In genomic region chr3:94371637-94372036, GRCm38 (mm10) we compare ENCODE assay signal across 8 mouse cellular contexts. TPM values are rescaled to one million over a fixed set of nuclear protein-coding genes. Genes with fewer than 3 reads are reported as not detected.
A peak's percentile ranks its signal among the peaks of the same experiment; 100 is the strongest.
DNase-seq lines count a peak whose midpoint lies in the region; ATAC-seq and TF ChIP-seq lines count a peak whose summit lies in the region.

No protein-coding gene starts in this region.

- peak; percentile 39 for ATAC-seq in heart, embryonic 16.5 days (replicated peaks; ENCODE audit: extremely low read depth, insufficient read depth, low FRiP score)
- peak; percentile 45 for ATAC-seq in lung, embryonic 14.5 days (ENCODE audit: insufficient read depth)

- H3K36me3 ChIP-seq in heart, embryonic 16.5 days (ENCODE audit: control insufficient read depth, insufficient read depth): no peaks in the 10 kb centered on the region
- H3K36me3 ChIP-seq in lung, embryonic 14.5 days (ENCODE audit: insufficient read depth): no peaks in the 10 kb centered on the region

- H3K27ac ChIP-seq in heart, embryonic 16.5 days (ENCODE audit: low read length): peak overlapping the region; percentile 14; the same call in 1 of the 2 replicates
- no peak overlapping the region for H3K27ac ChIP-seq in lung, embryonic 14.5 days (ENCODE audit: low read depth)

- H3K9me3 ChIP-seq in heart, embryonic 16.5 days (replicated peaks; ENCODE audit: control insufficient read depth, low read length): no peaks in the 10 kb centered on the region
- H3K9me3 ChIP-seq in lung, embryonic 14.5 days (ENCODE audit: low read depth, low read length): no peaks in the 10 kb centered on the region

- WGBS in heart, embryonic 16.5 days: 9% methylated on average over 11 of the region's 11 CpGs
- 2% methylated on average over 11 of the region's 11 CpGs for WGBS in lung, embryonic 14.5 days

- H3K4me2 ChIP-seq in heart, embryonic 16.5 days (ENCODE audit: low read depth, low read length): peak overlapping the region; percentile 59
- H3K4me2 ChIP-seq in lung, embryonic 14.5 days: peak overlapping the region; percentile 47

- peaks cover 24% of the 10 kb centered on the region for H3K4me1 ChIP-seq in heart, embryonic 16.5 days (ENCODE audit: control insufficient read depth, insufficient read depth, low read length)
- no peaks in the 10 kb centered on the region for H3K4me1 ChIP-seq in lung, embryonic 14.5 days (ENCODE audit: insufficient read depth)

- no peak for TF ChIP-seq CTCF in lung, embryonic 14.5 days (IDR thresholded peaks at IDR 0.05; ENCODE audit: low read depth)

- H3K27me3 ChIP-seq in heart, embryonic 16.5 days (ENCODE audit: control insufficient read depth, insufficient read depth, low read length): no peaks in the 10 kb centered on the region
- no peaks in the 10 kb centered on the region for H3K27me3 ChIP-seq in lung, embryonic 14.5 days (ENCODE audit: insufficient read depth, low read length)

- DNase-seq in left cerebral cortex, adult 18-20 months (ENCODE audit: low spot score in 2 of 2): peak; percentile 20 to 35
- no peak for DNase-seq in left cerebral cortex, adult 11 months (ENCODE audit: low spot score)
- DNase-seq in fibroblast of lung, adult 2 months (ENCODE audit: low read depth): peak; percentile 54
- DNase-seq in kidney, postnatal 14 days: peak; percentile 95
- peak; percentile 83 for DNase-seq in lung, embryonic 14.5 days
- DNase-seq in retina, postnatal 7 days (ENCODE audit: low read depth, low spot score): peak; percentile 71
- no peak for DNase-seq in spleen, adult 12 weeks (ENCODE audit: low spot score)

- H3K4me3 ChIP-seq in heart, embryonic 16.5 days (ENCODE audit: low read length): peak overlapping the region; percentile 11
- H3K4me3 ChIP-seq in lung, embryonic 14.5 days (ENCODE audit: low read depth, low read length): peak overlapping the region; percentile 15; the same call in 1 of the 2 replicates

- H3K9ac ChIP-seq in heart, embryonic 16.5 days (ENCODE audit: low read length): peak overlapping the region; percentile 8
- no peak overlapping the region for H3K9ac ChIP-seq in lung, embryonic 14.5 days

RNA-seq across cellular contexts. Expression of gene Rorc, which starts 1.0 kb away (rescaled TPM):
- 1 to 10 TPM; 1.7 to 1.9 TPM for total RNA-seq in left cerebral cortex, adult 18-20 months (2021)
- 10.1 and 15.1 TPM in 2 replicates for polyA plus RNA-seq in heart, embryonic 16.5 days (2015; fragmentation: Nextera tagmentation; extraction: Ambion mirVana)
- 4.7 and 5.4 TPM in 2 replicates for polyA plus RNA-seq in lung, embryonic 14.5 days (2014; fragmentation: Nextera tagmentation; extraction: Ambion mirVana)

RNA-seq across cellular contexts. Expression of gene C2cd4d, which starts 9.4 kb away (rescaled TPM):
- under 1 TPM in 1 of 2 experiments, not detected in 1; 0.46 TPM for total RNA-seq in left cerebral cortex, adult 18-20 months (2021)
- 0.22 and 0.54 TPM in 2 replicates for polyA plus RNA-seq in heart, embryonic 16.5 days (2015; fragmentation: Nextera tagmentation; extraction: Ambion mirVana)
- 0.74 and 1.2 TPM in 2 replicates for polyA plus RNA-seq in lung, embryonic 14.5 days (2014; fragmentation: Nextera tagmentation; extraction: Ambion mirVana)

RNA-seq across cellular contexts. Expression of gene Lingo4, which starts 26.7 kb away (rescaled TPM):
- total RNA-seq in left cerebral cortex, adult 18-20 months (2021): under 1 TPM; 0.63 to 0.73 TPM
- polyA plus RNA-seq in heart, embryonic 16.5 days (2015; fragmentation: Nextera tagmentation; extraction: Ambion mirVana): 0.27 and 0.46 TPM in 2 replicates
- polyA plus RNA-seq in lung, embryonic 14.5 days (2014; fragmentation: Nextera tagmentation; extraction: Ambion mirVana): 0.08 and 0.11 TPM in 2 replicates

RNA-seq across cellular contexts. Expression of gene Them5, which starts 29.7 kb away (rescaled TPM):
- total RNA-seq in left cerebral cortex, adult 18-20 months (2021): not detected
- polyA plus RNA-seq in heart, embryonic 16.5 days (2015; fragmentation: Nextera tagmentation; extraction: Ambion mirVana): 0.14 TPM in 1 of 2 replicates, not detected in the other
- 0.43 TPM in 1 of 2 replicates, not detected in the other for polyA plus RNA-seq in lung, embryonic 14.5 days (2014; fragmentation: Nextera tagmentation; extraction: Ambion mirVana)

RNA-seq across cellular contexts. Expression of gene Tdrkh, which starts 41.4 kb away (rescaled TPM):
- 10 to 100 TPM; 37.8 to 39.0 TPM for total RNA-seq in left cerebral cortex, adult 18-20 months (2021)
- 10.1 and 12.2 TPM in 2 replicates for polyA plus RNA-seq in heart, embryonic 16.5 days (2015; fragmentation: Nextera tagmentation; extraction: Ambion mirVana)
- 8.8 and 10.0 TPM in 2 replicates for polyA plus RNA-seq in lung, embryonic 14.5 days (2014; fragmentation: Nextera tagmentation; extraction: Ambion mirVana)

Comparison
In these comparisons a context has a peak if more than half of its experiments do, and no peak if none do; other contexts are left out.
1. DNase-seq: peak in left cerebral cortex, adult 18-20 months (2 of 2), fibroblast of lung, adult 2 months (single experiment), kidney, postnatal 14 days (single experiment), lung, embryonic 14.5 days (single experiment) and retina, postnatal 7 days (single experiment); none in left cerebral cortex, adult 11 months (single experiment) and spleen, adult 12 weeks (single experiment).